Mouse (Mus musculus) retina, postnatal 7 days (tissue): ENCODE measurements at regions not wholly inside any gene's neighbourhood (a gene's known extent, or its start where the extent isn't known, plus 50 kb on each side); places are given as distances from the start of the nearest gene placed in this dataset.

Source experiments
- DNase-seq: peaks from one replicate; pipeline ENCODE4 v3.0.0-alpha.2; 2012; ENCODE audit warnings: low read depth, low spot score

DNA sequence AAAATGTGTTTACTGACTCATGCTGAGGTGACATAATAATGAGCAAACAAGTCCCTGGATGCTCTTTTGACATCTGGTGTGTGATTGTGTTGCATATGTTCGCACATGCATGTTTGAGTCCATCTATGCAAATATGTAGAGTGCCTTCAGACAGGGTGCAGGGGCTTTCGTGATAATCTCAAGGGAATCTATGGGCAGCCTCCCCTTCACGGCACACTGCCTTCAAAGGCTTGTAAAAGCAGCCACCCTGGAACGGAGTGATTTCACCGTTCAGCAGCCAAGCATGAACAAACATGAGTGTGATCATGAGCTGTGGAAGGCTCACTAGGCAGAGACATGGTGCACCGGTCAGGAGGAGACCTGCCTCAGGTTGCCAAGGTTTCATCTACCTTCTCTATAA is 57.1 kb upstream of the Mbip start:
- DNase-seq = no peak

DNA sequence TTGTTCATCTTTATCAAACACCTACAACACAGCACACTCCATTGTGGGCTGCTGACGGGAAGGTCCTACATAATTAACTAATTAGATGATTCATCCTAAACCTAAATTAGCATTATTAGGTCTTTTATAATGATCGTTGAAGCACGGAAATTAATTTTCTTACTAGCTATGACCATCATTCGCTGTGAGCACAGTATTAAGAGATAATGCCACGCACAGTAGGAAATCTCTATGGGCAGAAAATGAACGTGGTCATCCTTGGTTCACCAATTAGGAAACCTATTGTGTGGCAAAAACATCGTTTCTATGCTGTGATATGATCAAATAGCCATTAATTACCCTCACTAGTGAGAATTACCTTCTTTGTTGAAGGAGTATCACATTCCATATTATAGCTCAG is 56.4 kb upstream of the Mbip start:
- DNase-seq = no peak
